Mouse (Mus musculus) forebrain, embryonic 12.5 days (tissue): ENCODE data around the gene Fcer1a. TPM values are rescaled to one million over a fixed set of nuclear protein-coding genes. Genes with fewer than 3 reads are reported as not detected.
"Not testable (repeated sequence)": the region's sequence is repeated elsewhere in the genome, so short reads cannot be mapped to it uniquely, and the experiment has no call there.

Experiments used
- ATAC-seq: fragments of 200-750 bp; cut with Nextera tagmentation; 2 replicates; pipeline ENCODE4 v1.8.0; 2017; ENCODE audit warnings: moderate TSS enrichment; ENCODE audit not compliant: low FRiP score
- H3K27ac ChIP-seq: fragments of 300-500 bp; sonication (generic); 2 replicates; pipeline ENCODE4 v1.5.1; 2016; ENCODE audit warnings: mild to moderate bottlenecking
- H3K27me3 ChIP-seq: fragments of 300-500 bp; sonication (generic); 2 replicates; pipeline ENCODE4 v1.6.1; 2016; ENCODE audit warnings: mild to moderate bottlenecking
- H3K36me3 ChIP-seq: fragments of 300-500 bp; sonication (generic); replicated peaks from 2 replicates; pipeline ENCODE4 v1.6.1; 2016; ENCODE audit warnings: mild to moderate bottlenecking
- H3K4me1 ChIP-seq: fragments of 300-500 bp; sonication (generic); 2 replicates; pipeline ENCODE4 v1.6.1; 2016
- H3K4me2 ChIP-seq: fragments of 300-500 bp; sonication (generic); 2 replicates; pipeline ENCODE4 v1.6.1; 2016; ENCODE audit warnings: mild to moderate bottlenecking, moderate library complexity
- H3K4me3 ChIP-seq: fragments of 300-500 bp; sonication (generic); replicated peaks from 2 replicates; pipeline ENCODE4 v1.5.1; 2016; ENCODE audit warnings: mild to moderate bottlenecking
- H3K9ac ChIP-seq: fragments of 300-500 bp; sonication (generic); 2 replicates; pipeline ENCODE4 v1.6.1; 2016; ENCODE audit warnings: mild to moderate bottlenecking
- H3K9me3 ChIP-seq: fragments of 300-500 bp; sonication (generic); 2 replicates; pipeline ENCODE4 v1.6.1; 2016
- WGBS: fragments of 180-500 bp; shearing (Covaris S2); methylation state at CpG from one replicate; pipeline ENCODE4 v1.1.7; 2016; 5-methylcytosine and 5-hydroxymethylcytosine counted together
- polyA plus RNA-seq: library from polyadenylated mRNA; unstranded; fragments of >200 nt; fragmentation: Nextera tagmentation; extraction: Ambion mirVana; gene quantifications from 2 replicates; pipeline ENCODE4 v1.2.1, GENCODE M21; 2016

Gene Fcer1a
- not detected in 2 replicates for polyA plus RNA-seq

DNA sequence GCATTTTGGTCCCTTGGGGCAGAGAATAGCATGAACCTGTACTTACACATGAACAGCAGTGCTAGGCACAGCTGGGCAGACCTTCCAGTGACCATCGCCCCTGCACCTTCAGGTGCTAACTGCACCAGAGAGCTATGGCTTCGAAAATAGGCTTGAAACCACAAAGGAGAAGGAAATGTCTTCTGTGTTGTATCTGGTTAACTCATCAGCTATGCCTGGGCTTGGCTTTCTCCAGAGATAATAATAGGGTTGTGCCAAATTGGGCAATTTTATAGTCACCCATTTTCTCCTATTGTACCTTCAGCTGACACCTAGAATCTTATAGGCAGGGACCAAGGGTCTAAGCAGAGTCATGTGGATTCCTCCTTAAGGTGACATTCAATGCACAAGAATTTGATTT is at the start of gene Fcer1a:
TSS of gene Fcer1a (minus strand) at position 134 of the 400 bp plus-strand sequence.
- H3K9me3 ChIP-seq, result no peaks in the 10 kb centered on the region
- H3K4me3 ChIP-seq, result no peak within 1 kb of the TSS
- H3K27ac ChIP-seq, result no peak within 1 kb of the TSS
- ATAC-seq, result no peak
- no peaks in the 10 kb centered on the region for H3K4me1 ChIP-seq
- H3K4me2 ChIP-seq, result no peak within 1 kb of the TSS
- H3K36me3 ChIP-seq, result no peaks in the 10 kb centered on the region
- no peaks in the 10 kb centered on the region for H3K27me3 ChIP-seq
- H3K9ac ChIP-seq, result no peak within 1 kb of the TSS
- WGBS, result 85% methylated on average over 2 of the region's 2 CpGs

DNA sequence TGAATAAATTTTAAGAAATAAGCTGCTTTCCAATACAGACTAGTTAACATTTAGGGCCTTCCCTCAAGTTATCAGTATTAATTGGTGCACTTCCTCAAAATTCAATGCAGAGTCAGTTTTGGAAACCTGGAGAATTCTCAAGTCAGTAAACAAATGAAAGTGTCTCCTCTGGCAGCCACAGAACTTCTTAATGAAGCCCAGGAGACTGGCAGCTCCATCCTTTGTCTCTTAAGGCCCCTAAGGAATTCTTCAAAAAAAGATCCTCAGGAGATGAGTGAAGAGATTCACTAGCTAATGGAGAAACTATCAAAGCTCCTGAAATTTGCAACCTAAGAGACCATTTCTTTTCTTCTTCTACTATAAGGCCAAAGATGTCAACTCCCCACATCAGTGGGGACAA is 38.7 kb upstream of the Fcer1a start, which contains the start of gene Olfr418:
TSS of gene Olfr418 (plus strand) at position 301 of the 400 bp plus-strand sequence.
- no peak for ATAC-seq
- H3K27ac ChIP-seq, result no peak within 1 kb of the TSS
- no peaks in the 10 kb centered on the region for H3K9me3 ChIP-seq
- H3K9ac ChIP-seq, result no peak within 1 kb of the TSS
- no peak within 1 kb of the TSS for H3K4me2 ChIP-seq
- no peaks in the 10 kb centered on the region for H3K27me3 ChIP-seq
- no peaks in the 10 kb centered on the region for H3K36me3 ChIP-seq
- H3K4me1 ChIP-seq, result no peaks in the 10 kb centered on the region
- no peak within 1 kb of the TSS for H3K4me3 ChIP-seq

DNA sequence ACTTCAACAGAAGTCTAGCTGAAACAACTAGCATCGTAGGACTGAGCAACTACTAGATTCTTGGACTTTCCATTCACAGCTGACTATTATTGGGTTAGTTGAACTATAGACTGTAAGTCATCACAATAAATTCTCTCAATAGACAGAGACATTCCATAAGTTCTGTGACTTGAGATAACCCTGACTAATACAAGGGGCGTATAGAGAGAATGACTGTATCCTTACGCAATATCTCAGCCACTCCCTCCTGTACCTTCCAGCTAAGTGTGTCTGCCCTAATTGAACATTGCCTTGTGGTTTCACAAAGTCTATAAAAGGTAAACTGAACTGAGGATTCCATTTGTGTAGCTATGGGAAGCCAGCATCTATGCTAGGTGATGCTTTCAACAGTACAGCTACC is 22.9 kb upstream of the Fcer1a start:
- no peak for ATAC-seq
- no peaks in the 10 kb centered on the region for H3K4me1 ChIP-seq
- no peaks in the 10 kb centered on the region for H3K27me3 ChIP-seq
- H3K36me3 ChIP-seq, result no peaks in the 10 kb centered on the region
- no peak overlapping the region for H3K27ac ChIP-seq
- 95% methylated on average over 3 of the region's 3 CpGs for WGBS
- no peaks in the 10 kb centered on the region for H3K9me3 ChIP-seq
- H3K4me3 ChIP-seq, result no peak overlapping the region
- H3K4me2 ChIP-seq, result no peak overlapping the region
- no peak overlapping the region for H3K9ac ChIP-seq

DNA sequence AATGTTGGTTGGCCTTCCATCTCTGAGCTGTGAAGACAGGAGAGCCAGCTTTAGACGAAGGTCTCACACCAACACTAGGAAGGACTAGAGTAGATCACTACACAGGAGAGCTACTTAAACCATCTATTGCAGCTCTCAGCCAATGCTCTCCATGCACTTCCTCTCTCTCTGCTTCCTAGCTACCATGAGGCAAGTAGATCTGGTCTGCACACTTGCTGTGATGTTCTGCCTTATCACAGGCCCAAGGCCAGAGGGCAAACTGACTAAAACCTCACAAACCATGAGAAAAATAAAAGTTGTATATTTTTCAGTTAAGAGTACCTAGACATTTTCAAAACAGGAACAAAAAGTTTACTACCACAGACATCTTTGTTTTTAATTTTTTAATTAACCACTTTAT is 10.0 kb upstream of the Fcer1a start:
- H3K4me2 ChIP-seq, H3K9ac ChIP-seq, ATAC-seq, H3K36me3 ChIP-seq, H3K27me3 ChIP-seq, H3K4me1 ChIP-seq, H3K4me3 ChIP-seq, H3K9me3 ChIP-seq, H3K27ac ChIP-seq: not testable (repeated sequence)
- WGBS, result 89% methylated on average over 1 of the region's 1 CpGs

DNA sequence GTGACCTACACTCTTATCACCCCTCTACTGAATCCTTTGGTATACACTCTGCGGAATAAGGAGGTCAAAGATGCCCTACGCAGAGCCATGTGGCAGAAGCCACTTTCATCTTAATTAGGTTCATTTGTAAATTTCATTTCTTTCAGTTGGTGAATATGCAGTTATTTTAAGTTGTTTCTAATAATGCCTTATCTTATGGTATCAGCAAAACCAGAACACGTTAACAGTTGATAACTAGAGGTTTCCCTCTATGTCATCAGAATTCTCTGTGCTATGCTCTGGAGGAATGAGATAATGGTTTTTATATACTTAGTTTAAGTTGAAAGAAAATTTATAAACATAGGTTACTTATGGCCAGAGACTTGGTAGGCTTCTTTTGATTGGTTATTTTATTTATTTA is 10.5 kb downstream of the Fcer1a start:
- H3K9me3 ChIP-seq, result no peaks in the 10 kb centered on the region

DNA sequence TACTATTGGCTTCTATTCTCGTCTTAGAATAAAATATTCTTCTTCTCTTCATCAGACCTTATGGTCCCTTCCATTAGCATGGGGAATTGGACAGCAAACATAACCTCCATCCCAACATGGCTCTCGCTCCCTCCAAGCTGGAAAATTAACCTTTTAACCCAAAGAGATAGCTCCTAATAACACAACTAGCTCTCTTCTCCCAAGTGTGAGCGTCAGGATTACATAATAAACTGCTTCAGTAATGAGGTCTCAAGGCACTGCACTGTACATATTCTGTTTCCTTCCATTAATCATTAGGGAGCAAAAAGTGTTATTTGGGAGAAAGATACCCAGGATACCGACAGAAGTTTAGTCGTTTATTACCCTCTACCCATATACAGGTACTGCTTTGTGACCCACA is 14.9 kb downstream of the Fcer1a start, which contains the start of gene Olfr1404:
TSS of gene Olfr1404 (plus strand) at position 301 of the 400 bp plus-strand sequence.
- Histone ChIP-seq H3K9ac (no peak within 1 kb of the TSS), H3K27ac (no peak within 1 kb of the TSS), H3K27me3 (no peaks in the 10 kb centered on the region), H3K4me1 (no peaks in the 10 kb centered on the region), H3K9me3 (no peaks in the 10 kb centered on the region), H3K4me2 (no peak within 1 kb of the TSS), H3K36me3 (no peaks in the 10 kb centered on the region), H3K4me3 (no peak within 1 kb of the TSS)
- 90% methylated on average over 5 of the region's 5 CpGs for WGBS
- ATAC-seq, result no peak

More for the DNA sequence above, 10.5 kb downstream of the Fcer1a start:
- no peak overlapping the region for H3K4me3 ChIP-seq
- no peak for ATAC-seq
- no peaks in the 10 kb centered on the region for H3K36me3 ChIP-seq
- no peak overlapping the region for H3K27ac ChIP-seq
- 91% methylated on average over 3 of the region's 3 CpGs for WGBS
- H3K4me2 ChIP-seq, result no peak overlapping the region
- H3K4me1 ChIP-seq, result no peaks in the 10 kb centered on the region
- no peaks in the 10 kb centered on the region for H3K27me3 ChIP-seq
- no peak overlapping the region for H3K9ac ChIP-seq

DNA sequence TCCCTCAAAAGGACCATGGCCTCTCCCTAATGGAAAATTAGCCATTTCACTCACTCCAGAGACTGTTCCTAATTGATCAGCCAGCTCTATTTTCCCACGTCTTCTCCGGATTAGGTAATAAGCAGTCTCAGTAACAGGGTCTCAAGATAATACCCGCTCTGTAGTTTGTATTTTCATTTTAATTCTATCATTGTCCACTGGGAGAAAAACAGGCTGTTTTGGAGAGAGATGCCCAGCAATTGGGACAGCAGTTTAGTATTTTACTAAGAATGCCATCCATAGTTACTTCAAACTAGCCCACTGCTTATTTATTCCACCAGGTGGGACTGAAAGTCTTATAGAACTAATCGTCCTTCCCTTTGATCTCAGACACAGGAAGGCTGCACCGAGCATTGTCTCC is 29.5 kb downstream of the Fcer1a start, which contains the start of gene Olfr218:
TSS of gene Olfr218 (plus strand) at position 301 of the 400 bp plus-strand sequence.
- no peak within 1 kb of the TSS for H3K27ac ChIP-seq
- ATAC-seq, result no peak
- 64% methylated on average over 5 of the region's 5 CpGs for WGBS
- H3K4me2 ChIP-seq, result no peak within 1 kb of the TSS
- H3K4me3 ChIP-seq, result no peak within 1 kb of the TSS
- no peaks in the 10 kb centered on the region for H3K36me3 ChIP-seq
- no peaks in the 10 kb centered on the region for H3K27me3 ChIP-seq
- no peaks in the 10 kb centered on the region for H3K9me3 ChIP-seq
- no peak within 1 kb of the TSS for H3K9ac ChIP-seq
- no peaks in the 10 kb centered on the region for H3K4me1 ChIP-seq

DNA sequence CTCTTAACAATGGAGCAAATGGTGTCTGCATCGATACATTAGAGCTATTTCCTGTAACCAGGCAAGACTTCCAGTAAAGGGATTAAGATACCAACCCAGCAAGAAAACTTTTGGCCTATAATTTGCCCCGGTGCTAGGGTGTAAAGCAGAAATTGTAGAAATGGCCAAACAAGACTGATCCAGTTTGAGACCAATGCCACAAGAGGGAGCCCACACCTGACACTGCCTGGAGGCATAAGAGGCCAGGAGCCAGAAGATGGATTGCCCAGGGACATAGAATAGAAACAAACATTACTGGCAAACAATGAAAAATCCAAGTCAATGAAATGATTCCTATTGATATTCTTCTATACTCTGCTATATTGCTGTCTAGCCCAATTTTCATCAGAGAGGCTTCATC is 30.7 kb downstream of the Fcer1a start:
- Histone ChIP-seq H3K9me3 (no peaks in the 10 kb centered on the region), H3K4me3 (no peak overlapping the region), H3K27ac (no peak overlapping the region), H3K27me3 (no peaks in the 10 kb centered on the region), H3K9ac (no peak overlapping the region), H3K36me3 (no peaks in the 10 kb centered on the region), H3K4me1 (no peaks in the 10 kb centered on the region), H3K4me2 (no peak overlapping the region)
- ATAC-seq, result no peak
- 87% methylated on average over 2 of the region's 2 CpGs for WGBS

DNA sequence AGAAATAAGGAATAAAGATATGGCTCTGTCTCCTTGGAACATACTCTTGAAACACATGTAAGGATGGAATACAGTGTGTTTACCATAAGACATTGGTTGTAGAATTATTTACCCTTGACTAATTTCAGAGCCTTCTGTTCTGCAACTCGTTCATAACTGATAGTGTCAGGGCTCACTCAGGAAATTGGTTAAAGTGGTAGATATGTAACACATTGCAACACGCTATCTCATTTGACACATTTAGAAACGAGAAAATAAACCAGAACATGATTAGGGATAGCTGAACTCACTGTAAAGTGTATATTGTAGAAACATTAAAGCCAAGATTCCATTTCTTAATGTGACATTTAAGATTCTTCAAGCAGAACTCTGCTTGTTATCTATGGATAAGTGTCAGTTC is 35.0 kb downstream of the Fcer1a start:
- Histone ChIP-seq H3K36me3 (no peaks in the 10 kb centered on the region), H3K27me3 (no peaks in the 10 kb centered on the region), H3K27ac (no peak overlapping the region), H3K4me1 (no peaks in the 10 kb centered on the region), H3K4me2 (no peak overlapping the region), H3K9ac (no peak overlapping the region), H3K4me3 (no peak overlapping the region), H3K9me3 (no peaks in the 10 kb centered on the region)
- whole genome bisulfite sequencing, result 83% methylated on average over 3 of the region's 3 CpGs
- ATAC-seq, result no peak

DNA sequence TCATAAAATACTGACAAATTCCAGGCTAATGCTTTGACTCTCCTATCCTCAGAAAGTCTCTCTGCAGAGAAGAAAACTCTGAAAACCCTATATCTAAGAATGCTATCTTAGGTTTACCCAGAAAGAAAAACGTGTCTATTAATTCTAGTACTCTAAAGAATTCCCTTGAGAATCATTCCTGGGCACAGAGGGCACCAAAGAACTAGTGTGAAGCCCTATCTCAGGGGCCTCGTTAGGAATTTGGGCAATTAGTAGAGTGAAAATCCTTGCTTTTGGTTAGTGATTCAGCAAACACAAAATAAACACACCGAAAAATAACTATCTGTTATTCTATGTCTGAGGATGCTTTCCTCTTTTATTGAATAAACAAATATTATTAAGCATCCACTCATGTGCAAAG is 36.5 kb downstream of the Fcer1a start, which contains the start of gene Olfr1406:
TSS of gene Olfr1406 (minus strand) at position 101 of the 400 bp plus-strand sequence.
- no peak for ATAC-seq
- no peak within 1 kb of the TSS for H3K27ac ChIP-seq
- H3K4me1 ChIP-seq, result no peaks in the 10 kb centered on the region
- H3K36me3 ChIP-seq, result no peaks in the 10 kb centered on the region
- H3K9me3 ChIP-seq, result no peaks in the 10 kb centered on the region
- no peak within 1 kb of the TSS for H3K9ac ChIP-seq
- WGBS, result 64% methylated on average over 3 of the region's 3 CpGs
- no peak within 1 kb of the TSS for H3K4me3 ChIP-seq
- no peaks in the 10 kb centered on the region for H3K27me3 ChIP-seq
- H3K4me2 ChIP-seq, result no peak within 1 kb of the TSS

DNA sequence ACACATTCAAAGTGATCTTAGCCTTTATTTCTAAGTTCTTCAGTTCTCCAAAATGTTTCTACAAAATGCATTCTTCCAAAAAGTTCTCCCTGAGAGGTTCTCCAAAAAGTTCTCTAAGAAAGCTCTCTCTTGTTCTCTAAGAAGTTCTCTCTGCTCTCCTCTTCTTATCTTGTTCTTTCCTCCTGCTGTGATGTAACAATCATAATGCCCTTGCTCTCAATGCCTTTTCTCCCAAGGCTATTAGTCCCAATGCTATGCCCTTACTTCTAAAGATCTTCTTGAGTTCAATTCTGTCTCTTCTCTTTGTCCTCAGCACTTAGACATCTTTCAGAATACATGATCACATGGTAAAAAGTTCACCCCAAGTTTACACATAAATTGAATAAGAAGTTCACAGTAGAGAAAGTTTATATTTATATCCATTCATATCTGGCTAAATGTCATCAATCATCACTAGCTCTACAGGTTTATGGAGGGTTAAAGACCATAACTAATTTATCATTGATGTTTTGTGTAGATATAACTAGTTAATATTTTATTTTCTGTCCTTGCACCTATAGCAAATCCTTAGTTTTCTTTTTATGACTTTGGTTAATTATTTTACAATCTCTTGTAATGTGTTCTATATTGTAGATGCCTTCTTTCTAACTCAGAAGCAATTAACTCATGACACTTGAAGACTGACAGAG is 52.7 kb downstream of the Fcer1a start:
- H3K36me3 ChIP-seq, result no peaks in the 10 kb centered on the region
- no peaks in the 10 kb centered on the region for H3K9me3 ChIP-seq
- no peak for ATAC-seq
- H3K4me2 ChIP-seq, result no peak overlapping the region
- H3K27me3 ChIP-seq, result no peaks in the 10 kb centered on the region
- no peak overlapping the region for H3K27ac ChIP-seq
- H3K4me1 ChIP-seq, result no peaks in the 10 kb centered on the region
- no peak overlapping the region for H3K9ac ChIP-seq
- no peak overlapping the region for H3K4me3 ChIP-seq
